Mouse (Mus musculus) kidney, adult 8-10 months (tissue): ENCODE measurements around the gene 4933428G20Rik.

ENCODE experiments used
- DNase-seq, 2 experiments: peaks; one replicate each; pipeline ENCODE4 v3.0.0; 2022

Gene 4933428G20Rik

DNA sequence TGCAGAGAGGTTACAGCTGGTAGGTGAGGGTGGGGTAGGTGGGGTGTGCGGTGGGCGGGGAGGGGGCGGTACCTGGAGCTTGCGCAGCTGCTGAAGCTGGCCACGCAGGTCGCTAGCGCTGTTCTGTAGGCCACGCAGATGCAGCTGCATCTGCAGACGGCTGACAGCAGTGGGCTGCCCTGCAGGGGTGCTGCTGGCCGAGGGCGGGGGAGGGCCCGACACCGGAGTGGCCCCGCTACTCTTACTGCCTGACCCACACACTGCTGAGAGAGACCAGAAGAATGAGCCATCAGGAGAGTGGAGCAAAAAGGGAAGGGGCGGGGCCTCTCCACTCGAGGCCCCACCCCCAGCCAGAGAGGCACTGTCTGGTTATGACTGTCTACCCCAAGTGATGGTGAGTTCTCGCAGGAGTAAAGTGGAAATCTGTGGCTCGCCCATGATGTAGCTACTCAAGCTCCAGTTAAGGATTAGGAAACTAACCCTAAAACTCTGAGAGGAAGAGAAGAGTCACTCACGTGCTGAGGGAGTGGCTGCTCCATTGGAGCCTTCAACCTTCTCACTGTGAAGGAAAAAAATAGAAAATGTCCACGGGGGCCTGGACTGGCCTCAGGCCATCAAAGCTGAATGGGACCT is 32.9 kb upstream of the 4933428G20Rik start:
- no peak for DNase-seq

DNA sequence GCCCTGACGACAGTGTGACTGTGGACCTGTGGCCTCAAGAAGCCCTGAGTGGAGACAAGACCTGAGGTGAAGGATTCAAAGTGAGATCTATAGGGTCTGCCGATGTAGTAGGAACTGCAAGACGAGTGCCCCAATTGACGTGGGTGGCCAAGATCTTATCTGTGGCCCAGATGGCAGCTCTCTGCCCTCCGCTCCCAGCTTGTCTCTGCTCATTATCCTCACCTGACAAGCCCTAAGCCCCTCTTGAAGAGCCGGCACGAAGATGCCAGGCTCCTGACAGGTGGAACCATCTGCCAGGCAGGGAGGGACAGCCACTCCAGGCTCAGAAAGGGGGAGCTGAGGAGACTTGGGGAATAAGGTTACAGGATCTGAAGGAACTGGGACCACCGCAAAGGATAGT is 32.2 kb upstream of the 4933428G20Rik start:
- DNase-seq = no peak

DNA sequence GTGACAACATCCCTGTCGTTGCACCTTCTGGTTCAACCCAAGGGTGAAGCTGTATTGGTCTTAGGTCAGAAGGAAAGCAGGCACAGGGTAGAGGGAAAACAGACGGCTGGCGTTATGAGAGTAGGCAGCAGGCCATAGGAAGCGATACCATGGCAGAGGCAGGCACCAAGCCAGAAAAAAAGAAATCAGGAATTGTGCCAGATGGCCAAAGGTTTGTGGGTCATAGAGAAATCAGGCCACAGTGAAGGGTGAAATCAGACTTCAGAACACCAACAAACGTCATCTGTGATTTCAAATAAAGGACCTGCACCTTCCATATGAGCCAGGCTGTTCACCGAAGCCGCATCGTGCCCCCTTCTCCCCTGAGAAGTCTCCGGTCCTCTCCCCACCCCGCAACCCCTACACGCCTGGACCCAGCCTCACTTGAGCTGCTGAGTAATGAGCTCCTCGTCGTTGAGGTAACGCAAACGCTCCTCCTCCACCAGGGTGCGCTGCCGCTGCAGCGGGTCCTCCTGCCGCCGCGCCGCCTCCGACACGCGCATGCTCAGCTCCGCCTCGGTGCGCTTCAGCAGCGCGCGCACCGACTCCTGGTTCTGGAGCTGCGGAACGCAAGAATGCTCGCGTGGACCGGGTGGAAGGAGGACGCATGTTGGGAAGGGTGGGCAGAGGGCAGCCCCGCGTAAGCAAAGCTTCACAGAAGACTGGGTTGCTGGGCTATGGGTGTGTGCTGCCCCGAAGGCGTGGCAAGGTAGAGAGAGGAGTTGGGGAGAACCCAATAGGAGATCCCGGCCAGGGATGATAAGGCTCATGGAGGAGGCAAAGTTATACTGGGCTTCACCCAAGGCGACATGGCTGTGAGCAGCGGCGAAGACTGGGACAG is 31.5 kb upstream of the 4933428G20Rik start:
- peak; percentile 74 to 81 for DNase-seq

DNA sequence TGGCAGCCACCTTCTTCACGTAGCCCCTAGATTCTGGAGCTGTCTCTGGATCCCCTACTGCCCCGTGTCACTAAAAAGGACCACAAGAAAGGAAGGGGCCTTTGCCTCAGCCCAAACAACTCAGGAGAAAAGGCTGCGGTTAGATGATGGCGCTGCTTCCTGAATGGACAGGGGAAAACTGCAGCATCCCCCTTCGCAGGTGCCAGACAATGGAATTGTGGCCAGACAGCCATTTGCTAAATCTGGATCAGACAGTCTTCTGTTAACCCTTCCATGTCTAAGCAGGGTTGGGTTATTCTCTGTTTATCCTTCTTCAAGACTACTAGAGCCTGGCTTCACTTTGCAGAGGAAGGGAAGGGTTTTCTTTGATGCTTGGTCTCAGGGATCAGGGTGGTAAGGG is 30.8 kb upstream of the 4933428G20Rik start:
- no peak for DNase-seq

DNA sequence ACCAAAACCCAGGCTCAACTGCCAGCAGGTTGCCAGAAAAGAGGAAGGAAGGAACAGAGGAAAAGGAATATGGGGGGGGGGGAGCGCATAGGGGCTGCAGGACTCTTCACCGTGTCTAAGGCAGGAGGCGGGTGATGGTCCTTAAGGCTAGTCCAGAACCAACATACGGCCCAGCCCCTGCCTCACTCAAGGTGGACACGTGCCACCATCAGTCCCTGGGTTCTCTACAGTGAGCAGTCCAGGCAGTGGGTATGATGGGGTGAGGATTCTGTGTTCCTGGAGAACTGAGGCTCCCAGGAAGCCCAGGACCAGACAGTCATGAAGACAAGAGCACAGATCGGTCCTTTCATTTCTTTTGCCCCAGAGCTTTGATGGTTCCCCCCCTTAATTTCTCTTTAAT is 29.9 kb upstream of the 4933428G20Rik start:
- no peak for DNase-seq

DNA sequence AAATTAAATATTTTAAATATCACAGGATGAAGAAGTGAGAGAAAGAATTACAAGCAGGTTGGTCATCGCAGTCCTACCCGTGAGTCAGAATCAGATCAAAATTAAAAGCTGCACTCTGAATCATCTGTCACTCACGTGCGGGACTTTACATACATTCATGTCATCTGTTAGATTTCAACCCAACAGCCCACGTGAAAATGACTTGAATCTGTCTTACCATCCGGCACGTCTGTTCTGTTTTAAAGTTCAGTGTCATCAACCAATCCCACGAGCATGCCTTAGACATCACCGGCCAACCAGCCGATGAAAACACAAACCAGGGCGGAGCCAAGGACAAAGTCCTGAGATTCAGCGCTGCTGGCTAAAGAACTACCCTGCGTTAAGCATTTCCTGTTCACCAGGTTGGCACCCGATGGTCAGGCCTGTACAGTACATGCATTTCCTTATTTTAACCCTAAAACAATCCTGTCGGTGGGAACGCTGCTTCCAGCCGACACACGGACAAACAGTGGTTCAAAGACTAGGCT is 28.2 kb upstream of the 4933428G20Rik start:
- DNase-seq = peak; percentile 81 to 83

DNA sequence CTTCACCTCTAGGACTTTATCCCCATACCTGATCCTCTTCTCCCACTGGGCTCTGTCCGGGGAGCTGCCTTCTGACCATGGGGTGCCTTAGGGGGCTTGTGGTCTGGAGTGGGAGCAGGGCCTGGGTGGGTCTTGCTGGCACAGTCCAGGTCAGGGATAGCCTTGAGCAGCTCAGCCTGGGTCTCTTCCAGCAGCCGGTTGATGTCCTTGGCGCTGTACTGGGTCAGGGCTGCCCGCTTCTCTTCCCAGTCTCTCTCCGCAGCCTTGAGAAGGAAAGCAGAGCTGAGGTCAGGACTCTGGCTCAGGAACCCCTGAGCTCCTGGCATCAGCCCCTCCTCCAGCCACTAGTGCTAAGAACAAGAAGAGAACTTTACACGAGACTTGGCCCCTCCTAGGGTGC is 25.2 kb upstream of the 4933428G20Rik start:
- DNase-seq = no peak

DNA sequence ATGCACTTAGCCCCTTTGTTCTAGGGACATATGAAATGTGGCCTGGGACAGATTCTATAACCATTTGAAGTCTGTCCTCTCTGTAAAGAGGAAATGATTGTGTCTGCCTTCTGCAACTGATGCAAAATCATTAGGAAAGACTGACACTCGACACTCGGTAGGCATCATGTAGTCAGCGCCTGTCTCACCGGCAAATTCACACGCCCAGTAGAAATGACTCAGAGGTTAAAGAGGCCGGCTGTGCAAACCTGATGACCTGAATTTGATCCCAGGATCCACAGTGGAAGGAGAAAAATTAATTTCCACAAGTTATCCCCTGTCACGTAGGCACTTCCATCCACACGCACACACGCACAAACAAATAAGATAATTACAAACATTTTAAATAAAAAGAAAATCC is 24.2 kb upstream of the 4933428G20Rik start:
- no peak for DNase-seq

DNA sequence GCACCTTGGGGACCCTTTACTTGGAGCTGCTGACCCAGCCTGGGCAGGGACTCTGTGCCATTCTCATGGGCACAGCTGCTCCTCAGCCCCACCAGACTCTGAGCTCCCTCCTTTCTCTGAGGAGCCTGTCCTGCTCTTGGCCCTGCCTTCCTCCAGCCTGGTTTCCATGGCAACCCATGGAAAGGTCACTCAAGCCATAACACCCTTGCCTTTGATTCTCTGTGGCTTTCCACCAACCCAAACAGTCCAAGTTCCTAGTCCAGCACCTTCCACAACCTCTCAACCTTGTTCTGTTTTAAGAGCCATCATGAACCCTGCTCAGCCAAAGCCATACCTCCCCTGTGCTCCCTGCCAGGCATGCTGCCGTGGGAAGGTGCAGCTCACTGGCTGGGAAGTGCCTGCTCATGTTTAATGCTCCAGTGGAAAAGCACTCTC is 23.7 kb upstream of the 4933428G20Rik start:
- DNase-seq = peak; percentile 62 to 84

DNA sequence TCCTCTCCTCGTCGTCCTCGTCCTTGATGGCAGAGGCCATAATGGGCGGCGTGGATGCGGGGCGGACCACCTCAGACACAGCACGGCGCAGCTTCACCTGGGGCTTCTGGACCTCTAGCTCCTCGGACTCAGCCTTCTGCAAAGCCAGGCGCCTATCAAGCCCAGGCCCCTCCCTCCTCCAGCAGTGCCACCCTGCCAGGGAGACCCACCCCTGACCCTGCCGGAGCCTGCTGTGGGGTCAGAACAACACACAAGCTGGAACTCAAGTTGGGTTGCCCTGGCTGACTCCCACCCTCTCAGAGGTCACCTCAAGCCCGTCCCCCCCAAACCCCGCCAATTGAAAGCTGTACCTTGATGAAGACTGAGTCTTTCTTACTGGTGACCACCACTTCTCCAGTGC is 23.0 kb upstream of the 4933428G20Rik start:
- DNase-seq = no peak

DNA sequence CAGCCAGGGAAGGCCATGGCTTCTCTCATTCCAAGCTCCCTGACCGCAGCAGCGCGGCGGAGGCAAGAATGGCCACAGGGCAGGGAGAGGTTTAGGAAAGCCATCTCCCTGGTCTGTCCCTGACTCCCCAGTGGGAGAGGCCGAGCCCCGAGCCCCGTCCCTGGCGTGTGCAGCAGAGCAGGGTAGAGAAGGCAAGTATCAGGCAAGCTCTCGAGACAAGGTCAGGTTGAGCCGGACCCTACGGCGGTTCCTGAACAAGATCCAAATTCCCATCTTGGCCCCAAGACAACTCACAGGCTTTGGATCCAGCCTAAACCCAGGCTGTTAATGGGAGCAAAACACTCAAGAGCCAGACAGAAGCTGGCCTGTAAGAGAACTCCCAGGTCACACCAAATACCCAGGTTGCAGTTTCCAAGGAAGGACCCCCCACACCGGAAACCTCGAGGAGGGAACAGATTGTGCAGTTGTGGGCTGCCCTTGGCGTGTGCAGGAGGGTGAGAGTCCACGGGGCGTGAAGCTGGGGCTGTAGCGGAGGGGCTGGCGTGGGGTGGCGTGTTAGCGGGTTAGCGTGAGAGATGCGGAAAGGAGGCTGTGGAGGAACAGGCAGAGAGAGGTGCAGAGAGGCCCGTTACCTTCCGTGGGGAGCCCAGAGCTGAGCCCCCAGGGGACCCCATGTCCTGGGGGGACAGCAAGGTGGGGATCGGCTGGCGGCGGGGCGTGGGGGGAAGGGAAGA is 21.8 kb upstream of the 4933428G20Rik start:
- peak; percentile 57 to 61 for DNase-seq

DNA sequence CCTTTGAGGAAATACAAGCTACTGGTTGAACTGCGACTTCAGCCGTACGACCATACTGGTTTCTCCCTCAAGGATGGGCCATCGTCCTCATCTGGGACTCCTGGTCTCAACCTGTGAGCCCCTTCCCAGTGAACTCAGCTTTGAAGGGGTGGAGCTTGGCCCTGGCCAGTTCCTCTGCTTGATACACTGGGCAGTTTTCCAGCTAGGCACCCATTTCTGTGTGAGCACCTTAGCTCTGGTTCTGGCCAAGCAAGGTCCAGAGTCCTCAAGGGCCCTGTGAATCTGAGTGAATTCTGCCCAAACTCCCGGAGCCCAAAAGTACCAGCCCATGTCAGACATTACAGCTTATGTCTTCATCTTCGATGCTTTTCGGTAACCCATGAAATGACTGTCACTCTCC is 20.4 kb upstream of the 4933428G20Rik start:
- DNase-seq = peak; percentile 81 to 82

DNA sequence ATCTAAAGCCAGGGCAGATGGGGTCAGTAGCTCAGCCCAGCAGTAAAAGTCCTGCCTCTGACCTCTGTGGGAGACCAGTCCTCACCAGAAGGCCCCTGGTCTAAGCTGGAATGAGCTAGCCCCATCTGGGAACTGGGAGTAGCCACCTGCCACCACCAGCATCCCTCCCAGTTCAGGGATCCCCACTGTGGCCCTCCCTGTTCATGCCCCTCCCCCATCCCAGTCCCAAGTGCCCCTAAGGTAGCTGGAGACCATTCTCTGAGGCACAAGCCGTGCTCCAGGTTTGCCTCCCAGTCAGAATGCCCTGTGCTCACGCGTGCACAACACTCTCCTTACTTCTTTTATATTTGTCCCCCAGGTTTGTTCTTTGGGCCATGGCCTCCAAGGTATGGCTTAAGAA is 12.9 kb upstream of the 4933428G20Rik start:
- no peak for DNase-seq

DNA sequence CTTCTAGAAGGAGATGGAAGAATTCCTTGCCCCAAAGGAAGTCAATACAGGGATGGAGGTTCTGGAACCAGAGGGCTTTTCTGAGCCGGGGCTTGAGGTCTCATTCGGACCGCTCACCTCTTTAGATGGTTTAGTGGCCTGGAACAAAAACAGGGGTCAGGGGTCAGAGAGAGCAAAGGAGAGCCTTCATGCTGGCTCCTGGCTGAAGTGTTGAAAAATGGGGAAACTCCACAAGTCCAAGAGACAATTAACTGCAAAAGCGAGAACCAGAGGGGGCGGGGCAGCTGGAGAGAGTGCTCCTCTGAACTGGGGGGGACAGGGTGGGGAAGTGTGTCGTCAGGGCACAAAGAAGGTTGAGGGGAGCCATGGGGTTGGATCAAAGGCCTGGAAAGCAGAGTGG is 12.4 kb upstream of the 4933428G20Rik start:
- DNase-seq = peak in 1 of 2 experiments; percentile 42

DNA sequence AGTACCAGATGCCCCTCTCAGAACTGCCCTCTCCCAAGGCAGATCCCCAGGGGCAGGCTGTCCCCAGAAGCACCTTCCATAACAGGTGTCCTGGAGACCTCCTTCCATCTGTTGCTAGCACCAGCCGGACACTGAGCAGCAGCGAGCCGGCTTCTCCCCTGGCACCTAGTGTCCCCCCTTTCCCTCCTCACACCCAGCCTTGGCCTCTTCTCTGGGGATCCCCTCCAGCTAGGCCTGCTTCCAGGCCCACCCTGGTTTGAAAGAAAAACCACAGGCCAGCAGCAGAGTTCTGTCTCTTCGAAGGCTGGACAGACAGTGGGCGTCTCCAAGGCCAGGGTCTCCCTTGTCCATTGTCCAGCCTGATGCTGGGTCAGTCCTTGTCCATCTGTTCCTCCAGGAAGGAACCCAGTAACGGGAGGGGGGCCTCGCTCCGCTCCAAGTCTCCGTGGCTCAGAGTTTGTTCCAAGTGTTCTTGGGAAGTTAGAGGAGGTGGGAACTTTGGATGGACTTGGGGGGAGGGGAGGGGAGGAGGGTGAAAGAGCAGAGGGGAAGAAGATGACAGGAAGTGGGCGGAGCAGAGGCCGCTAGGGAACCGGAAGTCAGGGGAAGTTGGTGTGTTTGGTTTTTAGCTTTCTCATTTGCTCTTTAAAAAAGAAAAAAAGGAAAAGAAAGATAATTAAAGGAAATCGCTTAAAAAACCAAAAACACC is 11.7 kb upstream of the 4933428G20Rik start:
- peak; percentile 50 to 52 for DNase-seq

DNA sequence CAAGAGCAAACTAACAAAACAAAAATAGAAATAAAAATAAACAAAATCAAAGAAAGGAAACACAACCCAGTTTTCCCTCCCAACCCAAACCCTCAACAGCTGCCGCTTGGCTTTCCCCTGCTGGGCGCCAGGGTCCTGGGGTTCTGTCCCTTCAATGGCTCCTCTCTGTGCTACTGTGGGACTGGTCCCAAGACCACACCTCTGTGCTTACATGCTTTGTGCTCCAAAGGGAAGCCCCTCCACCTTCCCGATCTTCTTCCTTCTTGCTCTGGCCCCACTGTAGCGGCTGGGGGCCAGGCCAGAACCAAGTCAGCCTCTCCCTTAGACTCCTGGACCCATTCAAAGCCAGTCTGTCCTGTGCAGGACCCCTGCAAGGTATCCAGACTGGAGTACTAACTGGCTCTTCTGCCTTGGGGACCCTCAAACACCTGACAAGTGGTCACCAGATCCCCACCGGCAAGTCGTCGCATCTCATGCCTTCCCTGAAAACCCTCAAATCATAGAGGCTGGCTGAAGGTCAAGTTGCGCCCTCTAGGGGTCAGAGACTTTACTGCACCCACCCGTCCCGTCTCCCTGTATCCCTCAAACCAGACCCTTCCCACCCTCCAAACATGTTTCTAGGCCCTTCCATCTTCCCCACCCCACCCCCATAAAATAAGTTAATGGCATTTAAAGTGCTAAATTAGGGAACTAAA is 11.0 kb upstream of the 4933428G20Rik start:
- peak; percentile 55 to 78 for DNase-seq

DNA sequence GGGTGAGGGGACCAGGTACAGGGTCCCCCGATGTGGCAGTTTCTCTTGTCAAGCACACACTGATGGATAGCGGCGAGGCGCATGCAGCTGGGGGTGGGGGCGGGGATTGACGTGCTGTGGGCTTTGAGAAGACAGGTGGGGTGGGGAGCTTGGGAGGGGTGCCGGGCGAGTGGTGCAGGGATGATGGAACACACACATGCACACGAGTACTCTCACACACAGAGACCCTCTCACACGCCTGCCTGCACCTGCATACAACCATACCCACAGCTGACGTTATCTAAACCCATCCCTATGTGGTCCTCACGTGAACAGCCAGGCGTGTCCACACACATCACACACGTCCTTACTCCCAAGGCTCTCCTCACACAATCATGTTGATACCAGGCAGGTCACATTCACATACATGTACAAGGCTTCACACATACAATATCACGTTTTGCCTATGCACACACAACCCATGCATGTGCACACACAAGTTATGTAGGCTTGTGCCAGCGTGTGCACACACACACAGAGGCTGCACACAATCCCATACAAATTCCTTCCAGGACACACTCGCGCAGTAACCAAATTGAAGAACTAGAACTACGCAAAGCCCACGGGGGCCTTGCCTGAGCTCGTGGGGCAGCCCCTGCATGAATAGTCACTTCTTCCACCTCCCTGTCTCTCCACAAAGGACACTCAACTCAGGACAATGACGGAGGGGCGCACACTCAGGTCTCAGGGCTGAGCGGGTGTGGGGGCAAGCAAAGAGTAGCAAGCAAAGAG is 9.8 kb upstream of the 4933428G20Rik start:
- DNase-seq = no peak

DNA sequence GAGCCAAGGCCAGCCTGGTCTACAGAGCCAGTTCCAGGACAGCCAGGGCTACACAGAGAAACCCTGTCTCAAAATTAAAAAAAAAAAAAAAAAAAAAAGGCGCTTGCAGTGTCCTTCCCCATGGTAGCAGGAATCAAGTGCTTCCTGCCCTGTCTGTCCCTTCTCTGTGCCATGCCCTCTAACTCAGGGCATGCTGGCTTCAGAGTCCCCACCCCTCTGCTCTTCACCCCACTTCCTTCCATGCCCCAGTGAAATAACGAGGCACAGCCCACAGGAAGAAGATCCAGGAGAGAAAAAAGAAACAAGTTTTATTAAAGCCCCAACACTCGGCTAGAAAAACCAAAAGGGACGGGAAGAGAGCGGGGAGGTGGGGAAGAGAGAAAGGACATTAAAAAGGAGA is 8.9 kb upstream of the 4933428G20Rik start:
- DNase-seq = no peak

DNA sequence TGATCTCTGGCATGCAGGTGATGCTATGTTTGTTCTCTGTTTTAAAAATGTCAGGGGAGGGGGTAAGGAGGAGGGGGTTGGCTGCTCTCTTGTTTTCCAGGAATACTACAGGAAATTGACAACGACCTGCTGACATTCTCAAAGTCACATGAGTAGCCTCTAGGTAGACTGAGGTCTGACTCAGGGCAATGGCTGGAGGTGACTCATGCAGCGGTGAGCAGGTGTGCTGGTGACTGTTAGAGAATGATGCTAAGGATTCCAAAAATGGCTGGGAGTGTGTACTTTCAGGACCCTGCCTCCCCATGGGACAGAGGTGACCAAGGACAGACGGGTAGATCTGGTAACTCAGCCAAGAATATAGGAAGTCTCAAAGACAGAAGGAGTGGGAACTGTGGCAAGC is 8.1 kb upstream of the 4933428G20Rik start:
- DNase-seq = no peak

DNA sequence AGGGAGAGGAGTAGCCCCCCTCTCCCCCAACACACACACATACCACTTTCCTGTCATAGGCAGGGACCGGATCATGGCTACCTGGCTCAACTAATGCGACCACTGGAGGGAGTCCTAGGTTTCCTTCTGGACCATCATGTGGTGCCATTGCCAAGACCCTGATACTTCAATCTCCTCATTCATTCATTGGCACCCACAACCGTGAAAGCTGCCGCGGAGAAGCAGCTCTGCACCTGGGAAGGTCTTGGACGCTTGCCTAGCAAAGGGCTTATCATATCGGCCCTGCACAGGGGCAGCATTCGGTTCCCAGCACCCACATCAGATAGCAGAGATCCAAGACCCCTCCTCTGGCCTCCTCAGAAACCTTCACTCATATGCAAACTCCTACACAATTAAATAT is 6.2 kb upstream of the 4933428G20Rik start:
- peak in 1 of 2 experiments; percentile 19 for DNase-seq

DNA sequence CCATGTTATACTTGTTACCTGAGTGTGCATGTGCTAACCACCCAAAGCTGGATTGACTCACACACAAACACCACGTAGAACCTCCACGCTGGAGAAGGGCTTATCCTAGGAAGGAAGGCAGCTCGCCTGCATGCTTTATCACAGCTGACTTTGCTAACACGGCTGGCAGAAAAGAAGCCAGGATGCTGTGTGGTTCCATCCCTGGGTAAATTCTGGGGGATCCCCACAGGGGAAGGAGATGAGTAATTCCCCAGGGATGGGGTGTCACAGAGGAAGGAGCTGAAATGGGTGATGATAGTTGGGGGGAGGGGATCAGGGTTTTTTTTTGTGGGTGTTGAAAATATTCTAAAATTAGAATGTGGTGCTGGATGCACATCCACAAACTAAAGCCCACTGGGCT is 5.6 kb upstream of the 4933428G20Rik start:
- DNase-seq = no peak
